Mouse (Mus musculus) embryonic facial prominence, embryonic 15.5 days (tissue): Measurements from ENCODE around the gene Phb2. TPM values are rescaled to one million over a fixed set of nuclear protein-coding genes. Genes with fewer than 3 reads are reported as not detected.

Experiments
- ATAC-seq: fragments of 200-750 bp; cut with Nextera tagmentation; 2 replicates; pipeline ENCODE4 v1.8.0; 2017; ENCODE audit warnings: low read depth, moderate TSS enrichment; ENCODE audit not compliant: insufficient number of reproducible peaks, low FRiP score, low TSS enrichment
- H3K27ac ChIP-seq: fragments of 300-500 bp; sonication (generic); replicated peaks from 2 replicates; pipeline ENCODE4 v1.5.1; 2015; ENCODE audit warnings: mild to moderate bottlenecking, inconsistent platforms
- H3K27me3 ChIP-seq: fragments of 300-500 bp; sonication (generic); 2 replicates; pipeline ENCODE4 v1.6.1; 2015; ENCODE audit warnings: inconsistent platforms
- H3K36me3 ChIP-seq: fragments of 300-500 bp; sonication (generic); 2 replicates; pipeline ENCODE4 v1.6.1; 2015; ENCODE audit warnings: mild to moderate bottlenecking, inconsistent platforms
- H3K4me1 ChIP-seq: fragments of 300-500 bp; sonication (generic); 2 replicates; pipeline ENCODE4 v1.6.1; 2015; ENCODE audit warnings: inconsistent platforms
- H3K4me2 ChIP-seq: fragments of 300-500 bp; sonication (generic); replicated peaks from 2 replicates; pipeline ENCODE4 v1.6.1; 2015; ENCODE audit warnings: mild to moderate bottlenecking, inconsistent platforms
- H3K4me3 ChIP-seq: fragments of 300-500 bp; sonication (generic); replicated peaks from 2 replicates; pipeline ENCODE4 v1.5.1; 2015; ENCODE audit warnings: mild to moderate bottlenecking, inconsistent platforms
- H3K9ac ChIP-seq: fragments of 300-500 bp; sonication (generic); 2 replicates; pipeline ENCODE4 v1.6.1; 2015; ENCODE audit warnings: inconsistent platforms
- H3K9me3 ChIP-seq: fragments of 300-500 bp; sonication (generic); replicated peaks from 2 replicates; pipeline ENCODE4 v1.6.1; 2016; ENCODE audit warnings: inconsistent platforms
- WGBS: fragments of 180-500 bp; shearing (Covaris S2); methylation state at CpG from one replicate; pipeline ENCODE4 v1.1.7; 2015; 5-methylcytosine and 5-hydroxymethylcytosine counted together
- polyA plus RNA-seq: library from polyadenylated mRNA; unstranded; fragments of >200 nt; fragmentation: Nextera tagmentation; extraction: Ambion mirVana; gene quantifications from 2 replicates; pipeline ENCODE4 v1.2.1, GENCODE M21; 2015

The Phb2 gene
- polyA plus RNA-seq, 1 experiment from 2014 or later, result 301 TPM

- no peak overlapping the region for H3K4me2 ChIP-seq
- H3K27me3 ChIP-seq, result no peaks in the 10 kb centered on the region
- H3K4me3 ChIP-seq, result no peak overlapping the region
- no peak for ATAC-seq
- no peaks in the 10 kb centered on the region for H3K36me3 ChIP-seq
- peaks cover 14% of the 10 kb centered on the region; the same call in 1 of the 2 replicates for H3K4me1 ChIP-seq
- no peak overlapping the region for H3K9ac ChIP-seq
- H3K9me3 ChIP-seq, result no peaks in the 10 kb centered on the region
- 64% methylated on average over 15 of the region's 15 CpGs for WGBS
- H3K27ac ChIP-seq, result 0 out of 2 replicates have a peak overlapping the region, but pooled peaks have one; percentile 51
Observed at GRCm38 (mm10) chr6:124693243-124693981, 18.7 kb upstream of the Phb2 start.

GRCm38 (mm10) chr6:124694166-124694955 lies 17.8 kb upstream of the Phb2 start:
- peak; percentile 53; the same call in 1 of the 2 replicates for ATAC-seq
- 74% methylated on average over 15 of the region's 15 CpGs for WGBS
- peak overlapping the region; percentile 51 for H3K27ac ChIP-seq
- peaks cover 14% of the 10 kb centered on the region; the same call in 1 of the 2 replicates for H3K4me1 ChIP-seq
- H3K9me3 ChIP-seq, result no peaks in the 10 kb centered on the region
- H3K36me3 ChIP-seq, result peaks cover 9% of the 10 kb centered on the region
- H3K27me3 ChIP-seq, result no peaks in the 10 kb centered on the region
- H3K4me2 ChIP-seq, result no peak overlapping the region
- H3K9ac ChIP-seq, result no peak overlapping the region
- no peak overlapping the region for H3K4me3 ChIP-seq

GRCm38 (mm10) chr6:124696441-124697150 lies 15.5 kb upstream of the Phb2 start:
- ATAC-seq, result no peak
- Histone ChIP-seq H3K4me2 (no peak overlapping the region), H3K27me3 (no peaks in the 10 kb centered on the region), H3K27ac (no peak overlapping the region), H3K36me3 (peaks cover 20% of the 10 kb centered on the region), H3K4me3 (no peak overlapping the region), H3K9ac (no peak overlapping the region), H3K9me3 (no peaks in the 10 kb centered on the region), H3K4me1 (peaks cover 14% of the 10 kb centered on the region)
- WGBS, result 90% methylated on average over 7 of the region's 7 CpGs

- Histone ChIP-seq H3K36me3 (peaks cover 42% of the 10 kb centered on the region), H3K4me2 (no peak overlapping the region), H3K4me3 (no peak overlapping the region), H3K9me3 (no peaks in the 10 kb centered on the region), H3K9ac (no peak overlapping the region), H3K27me3 (no peaks in the 10 kb centered on the region), H3K27ac (no peak overlapping the region), H3K4me1 (peaks cover 7% of the 10 kb centered on the region; the same call in 1 of the 2 replicates)
- WGBS, result 83% methylated on average over 6 of the region's 6 CpGs
- ATAC-seq, result no peak
Observed at GRCm38 (mm10) chr6:124698751-124699150, 13.4 kb upstream of the Phb2 start.

DNA sequence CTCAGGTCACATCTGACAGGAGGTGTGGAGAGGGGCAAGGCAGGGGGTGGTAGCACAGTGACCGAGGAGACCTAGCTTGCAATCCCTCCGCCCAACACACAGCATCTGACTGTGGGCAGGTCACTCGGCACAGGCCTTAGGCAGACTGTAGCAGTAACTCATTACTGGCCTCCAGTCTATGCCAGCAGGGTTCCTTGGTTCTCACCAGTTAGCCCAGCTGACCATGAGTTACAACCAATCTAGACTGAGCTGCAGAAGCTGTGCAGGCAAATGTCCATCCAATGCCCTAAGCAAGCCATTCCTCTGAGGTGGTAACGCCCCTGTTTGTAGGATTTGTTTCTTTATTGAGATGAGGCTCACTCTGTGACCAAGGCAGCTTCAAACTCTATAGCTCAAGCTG lies 12.8 kb upstream of the Phb2 start:
- 87% methylated on average over 4 of the region's 4 CpGs for WGBS
- H3K4me1 ChIP-seq, result peaks cover 2% of the 10 kb centered on the region; the same call in 1 of the 2 replicates
- H3K4me3 ChIP-seq, result no peak overlapping the region
- no peak overlapping the region for H3K9ac ChIP-seq
- no peaks in the 10 kb centered on the region for H3K27me3 ChIP-seq
- no peak overlapping the region for H3K27ac ChIP-seq
- H3K36me3 ChIP-seq, result peaks cover 48% of the 10 kb centered on the region
- no peak for ATAC-seq
- no peak overlapping the region for H3K4me2 ChIP-seq
- no peaks in the 10 kb centered on the region for H3K9me3 ChIP-seq

DNA sequence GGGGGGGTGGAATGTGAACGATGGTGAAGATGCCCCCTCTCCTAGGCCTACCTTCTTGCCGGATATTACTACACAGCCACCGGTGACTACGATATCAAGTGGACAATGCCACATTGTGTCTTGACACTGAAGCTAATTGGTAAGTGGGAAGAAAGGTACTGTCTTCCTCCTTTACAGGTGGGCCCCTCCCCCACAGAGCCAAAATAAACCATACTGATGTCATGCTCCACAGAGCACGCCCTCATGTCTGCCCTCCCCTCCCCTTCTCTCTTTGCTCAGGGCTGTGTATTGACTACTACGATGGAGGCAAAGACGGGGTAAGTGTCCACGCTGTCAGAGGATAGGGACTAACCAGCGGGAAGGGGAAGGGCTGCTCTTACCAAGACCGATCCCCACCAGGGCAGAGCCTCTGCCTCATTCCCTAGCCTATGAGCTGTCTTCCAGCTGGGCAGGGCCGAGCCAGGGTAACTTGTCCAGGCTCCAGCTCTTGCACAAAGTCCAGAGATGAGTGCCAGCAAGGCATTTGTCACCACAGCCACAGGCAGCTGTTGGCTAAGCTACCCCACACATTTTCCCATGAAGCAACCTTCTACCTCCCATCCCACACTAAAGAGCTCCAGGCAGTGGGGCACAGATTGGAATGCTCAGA lies 12.1 kb upstream of the Phb2 start:
- peaks cover 55% of the 10 kb centered on the region for H3K36me3 ChIP-seq
- H3K27me3 ChIP-seq, result no peaks in the 10 kb centered on the region
- H3K27ac ChIP-seq, result 0 out of 2 replicates have a peak overlapping the region, but pooled peaks have one; percentile 11
- no peak overlapping the region for H3K4me2 ChIP-seq
- WGBS, result 77% methylated on average over 11 of the region's 11 CpGs
- no peaks in the 10 kb centered on the region for H3K9me3 ChIP-seq
- H3K9ac ChIP-seq, result no peak overlapping the region
- H3K4me1 ChIP-seq, result no peaks in the 10 kb centered on the region; the same call in 1 of the 2 replicates
- no peak overlapping the region for H3K4me3 ChIP-seq
- ATAC-seq, result peak; percentile 16; the same call in 1 of the 2 replicates

- H3K27ac ChIP-seq, result no peak overlapping the region
- H3K4me3 ChIP-seq, result no peak overlapping the region
- no peaks in the 10 kb centered on the region for H3K9me3 ChIP-seq
- H3K36me3 ChIP-seq, result peaks cover 67% of the 10 kb centered on the region
- no peaks in the 10 kb centered on the region for H3K27me3 ChIP-seq
- H3K4me2 ChIP-seq, result no peak overlapping the region
- no peaks in the 10 kb centered on the region; the same call in 1 of the 2 replicates for H3K4me1 ChIP-seq
- ATAC-seq, result no peak
- H3K9ac ChIP-seq, result no peak overlapping the region
- 76% methylated on average over 8 of the region's 8 CpGs for WGBS
Observed at GRCm38 (mm10) chr6:124701338-124701737, 10.8 kb upstream of the Phb2 start.

DNA sequence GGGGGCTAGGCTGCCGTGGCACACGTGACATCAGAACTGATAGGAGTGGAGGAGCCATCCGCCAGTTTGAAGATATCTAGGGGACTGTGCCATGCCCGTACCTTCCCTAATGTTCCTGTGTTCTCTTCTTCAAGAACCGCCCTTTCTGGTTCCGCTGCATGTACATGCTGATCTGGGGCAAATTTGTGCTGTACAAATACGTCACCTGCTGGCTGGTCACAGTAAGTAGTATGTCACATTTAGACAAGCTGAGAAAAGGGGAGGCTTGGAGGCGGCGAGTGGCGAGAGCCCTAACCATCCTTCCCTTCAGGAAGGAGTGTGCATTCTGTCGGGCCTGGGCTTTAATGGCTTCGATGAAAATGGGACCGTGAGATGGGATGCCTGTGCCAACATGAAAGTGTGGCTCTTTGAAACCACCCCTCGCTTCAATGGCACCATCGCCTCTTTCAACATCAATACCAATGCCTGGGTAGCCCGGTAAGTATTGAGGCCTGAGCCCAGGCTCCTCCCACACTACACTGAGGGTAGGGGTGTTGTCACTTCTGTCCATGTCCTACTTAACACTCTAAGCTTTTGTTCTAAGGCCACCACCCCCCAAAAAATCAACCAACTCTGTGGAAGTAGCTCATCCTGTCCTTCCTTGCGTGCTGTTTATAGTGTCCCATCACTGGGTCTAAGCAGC lies 9.9 kb upstream of the Phb2 start:
- 0 out of 2 replicates have a peak, but pooled peaks have one; percentile 32 for ATAC-seq
- no peak overlapping the region for H3K4me2 ChIP-seq
- peaks cover 67% of the 10 kb centered on the region for H3K36me3 ChIP-seq
- H3K4me3 ChIP-seq, result no peak overlapping the region
- H3K9ac ChIP-seq, result no peak overlapping the region
- H3K9me3 ChIP-seq, result no peaks in the 10 kb centered on the region
- H3K4me1 ChIP-seq, result no peaks in the 10 kb centered on the region; the same call in 1 of the 2 replicates
- WGBS, result 87% methylated on average over 17 of the region's 17 CpGs
- H3K27ac ChIP-seq, result no peak overlapping the region
- no peaks in the 10 kb centered on the region for H3K27me3 ChIP-seq

DNA sequence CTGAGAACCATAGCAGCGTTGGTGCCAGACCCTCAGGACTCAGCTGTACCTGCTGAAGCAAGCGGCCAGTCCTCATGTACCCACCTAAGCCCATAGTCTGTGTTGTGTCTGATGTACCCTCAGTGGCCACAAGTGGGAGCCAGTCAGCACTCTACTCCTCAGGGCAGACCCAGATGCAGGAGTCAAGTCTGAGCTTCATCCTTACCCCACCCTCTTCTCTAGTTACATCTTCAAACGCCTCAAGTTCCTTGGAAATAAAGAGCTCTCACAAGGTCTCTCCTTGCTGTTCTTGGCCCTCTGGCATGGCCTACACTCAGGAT lies 9.4 kb upstream of the Phb2 start:
- Histone ChIP-seq H3K9me3 (no peaks in the 10 kb centered on the region), H3K4me3 (no peak overlapping the region), H3K9ac (no peak overlapping the region), H3K4me2 (no peak overlapping the region), H3K4me1 (no peaks in the 10 kb centered on the region; the same call in 1 of the 2 replicates), H3K27me3 (no peaks in the 10 kb centered on the region), H3K27ac (no peak overlapping the region), H3K36me3 (peaks cover 72% of the 10 kb centered on the region)
- WGBS, result 49% methylated on average over 3 of the region's 3 CpGs
- 0 out of 2 replicates have a peak, but pooled peaks have one; percentile 46 for ATAC-seq

GRCm38 (mm10) chr6:124703789-124704188 lies 8.3 kb upstream of the Phb2 start:
- Histone ChIP-seq H3K36me3 (peaks cover 73% of the 10 kb centered on the region), H3K27me3 (no peaks in the 10 kb centered on the region), H3K27ac (no peak overlapping the region), H3K9me3 (no peaks in the 10 kb centered on the region), H3K4me2 (no peak overlapping the region), H3K4me3 (no peak overlapping the region), H3K9ac (no peak overlapping the region), H3K4me1 (no peaks in the 10 kb centered on the region; the same call in 1 of the 2 replicates)
- WGBS, result 77% methylated on average over 7 of the region's 7 CpGs
- ATAC-seq, result no peak
